Mouse (Mus musculus): Measurements from ENCODE around the gene Adgre1.
"Not testable (repeated sequence)": the region's sequence is repeated elsewhere in the genome, so short reads cannot be mapped to it uniquely, and the experiment has no call there.

Adgre1 gene

DNA sequence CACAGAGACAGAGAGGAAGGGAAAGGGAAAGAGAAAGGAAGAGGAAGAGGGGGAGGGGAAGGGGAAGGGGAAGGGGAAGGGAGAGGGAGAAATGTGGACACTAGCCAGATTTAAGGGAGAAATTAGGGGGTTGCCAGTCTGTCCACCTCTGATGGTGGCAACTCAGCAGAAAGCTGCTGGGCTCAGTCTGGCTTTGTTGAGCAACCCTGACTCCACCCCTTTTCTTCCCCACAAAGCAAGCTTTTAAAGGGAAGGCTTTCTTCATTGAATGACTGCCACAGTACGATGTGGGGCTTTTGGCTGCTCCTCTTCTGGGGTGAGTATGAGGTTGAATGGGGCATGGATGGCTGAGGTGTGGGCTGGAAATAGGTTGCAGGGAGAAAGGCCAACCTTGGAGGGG lies at the start of gene Adgre1:
Gene Adgre1 (plus strand): TSS at position 251 of the 400 bp plus-strand sequence.
- no peak for DNase-seq

DNA sequence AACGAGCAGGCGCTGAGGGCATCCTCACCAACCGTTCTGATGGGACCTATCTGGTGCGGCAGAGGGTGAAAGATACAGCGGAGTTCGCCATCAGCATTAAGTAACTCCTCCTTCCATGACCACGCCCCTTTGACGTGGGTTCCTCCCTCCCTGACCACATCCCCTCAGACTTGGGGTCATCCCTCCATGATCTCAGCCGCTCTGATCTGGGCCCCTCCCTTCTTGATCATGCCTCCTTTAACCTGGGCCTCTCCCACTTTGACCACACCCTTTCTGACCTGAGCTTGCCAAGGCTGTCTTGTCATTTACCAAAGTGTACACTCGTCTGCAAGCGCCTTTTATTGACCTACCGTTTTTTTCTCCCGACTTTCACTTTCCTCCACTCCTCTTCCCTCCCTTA lies 46.7 kb upstream of the Adgre1 start:
- peak; percentile 8 for DNase-seq

DNA sequence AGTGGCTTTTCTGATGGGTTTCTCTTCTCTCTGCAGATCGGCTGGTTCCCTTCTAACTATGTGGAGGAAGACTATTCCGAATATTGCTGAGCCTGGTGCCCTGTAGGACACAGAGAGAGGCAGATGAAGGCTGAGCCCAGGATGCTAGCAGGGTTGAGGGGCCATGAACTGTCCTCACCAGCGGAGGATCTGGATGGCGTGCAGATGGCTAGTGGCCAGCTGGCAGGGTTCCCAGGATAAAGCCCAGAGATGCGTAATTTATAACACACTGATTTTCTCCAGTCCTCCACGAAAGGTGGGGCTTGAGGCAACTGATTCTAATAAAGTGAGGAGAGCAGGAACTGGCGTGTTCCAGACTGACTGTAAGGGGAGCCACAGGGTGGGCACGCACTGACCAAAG lies 30.9 kb upstream of the Adgre1 start:
- peak; percentile 34 for DNase-seq

DNA sequence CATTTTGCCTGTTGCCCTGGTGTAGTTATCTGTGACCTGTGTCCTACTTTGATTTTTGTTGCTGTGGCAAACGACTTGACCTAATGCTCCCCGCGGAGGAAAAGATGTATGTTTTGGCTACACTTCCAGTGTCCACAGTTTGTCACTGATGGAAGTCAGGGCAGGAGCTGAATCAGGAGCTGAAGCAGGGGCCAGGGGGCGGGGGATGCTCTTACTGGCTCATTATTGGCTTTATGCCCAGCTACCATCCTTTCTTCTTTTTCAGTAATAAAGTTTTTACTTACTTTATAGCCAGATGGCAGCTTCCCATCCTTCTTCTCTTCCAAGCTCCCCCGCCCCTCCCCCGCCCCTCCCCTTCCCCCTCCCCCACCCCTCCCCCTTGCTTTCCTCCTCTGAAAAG lies 29.5 kb upstream of the Adgre1 start:
- DNase-seq, result no peak

DNA sequence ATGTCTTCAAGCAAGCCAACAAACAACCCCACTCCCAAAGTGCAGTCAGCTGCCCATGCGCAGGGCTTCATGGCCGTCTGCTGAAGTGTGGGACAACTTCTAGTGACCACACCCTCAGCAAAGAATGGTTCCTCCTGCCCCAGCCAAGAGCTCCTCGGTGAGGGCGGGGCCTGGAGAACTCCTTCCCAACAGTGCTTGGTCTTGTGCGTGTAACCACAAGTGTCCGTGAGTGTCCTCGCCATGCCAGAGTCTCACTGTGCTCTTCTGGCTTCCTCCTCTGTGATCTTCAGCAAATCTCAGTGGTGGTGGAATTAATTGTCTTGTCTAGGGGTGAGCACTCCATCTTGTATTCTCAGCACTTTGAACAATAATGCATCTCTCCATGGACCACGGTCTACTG lies 27.5 kb upstream of the Adgre1 start:
- no peak for DNase-seq

DNA sequence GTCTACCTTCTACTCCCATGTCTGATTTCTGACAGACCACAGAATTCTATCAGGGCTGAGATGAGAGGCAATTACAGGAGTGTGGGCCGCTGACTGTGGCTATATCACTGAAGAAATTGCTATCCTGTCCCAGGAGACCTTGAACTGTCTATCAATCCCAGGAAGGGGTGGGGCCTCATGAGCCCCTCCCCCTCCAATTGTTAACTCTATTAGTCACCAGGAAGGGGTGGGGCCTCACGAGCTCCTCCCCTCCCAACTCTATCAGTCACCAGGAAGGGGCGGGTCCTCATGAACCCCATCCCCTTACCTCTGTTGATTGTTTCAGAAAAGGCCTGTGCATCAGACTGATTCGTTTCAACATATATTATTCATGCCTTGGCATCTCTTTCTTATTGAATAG lies 26.2 kb upstream of the Adgre1 start:
- no peak for DNase-seq

DNA sequence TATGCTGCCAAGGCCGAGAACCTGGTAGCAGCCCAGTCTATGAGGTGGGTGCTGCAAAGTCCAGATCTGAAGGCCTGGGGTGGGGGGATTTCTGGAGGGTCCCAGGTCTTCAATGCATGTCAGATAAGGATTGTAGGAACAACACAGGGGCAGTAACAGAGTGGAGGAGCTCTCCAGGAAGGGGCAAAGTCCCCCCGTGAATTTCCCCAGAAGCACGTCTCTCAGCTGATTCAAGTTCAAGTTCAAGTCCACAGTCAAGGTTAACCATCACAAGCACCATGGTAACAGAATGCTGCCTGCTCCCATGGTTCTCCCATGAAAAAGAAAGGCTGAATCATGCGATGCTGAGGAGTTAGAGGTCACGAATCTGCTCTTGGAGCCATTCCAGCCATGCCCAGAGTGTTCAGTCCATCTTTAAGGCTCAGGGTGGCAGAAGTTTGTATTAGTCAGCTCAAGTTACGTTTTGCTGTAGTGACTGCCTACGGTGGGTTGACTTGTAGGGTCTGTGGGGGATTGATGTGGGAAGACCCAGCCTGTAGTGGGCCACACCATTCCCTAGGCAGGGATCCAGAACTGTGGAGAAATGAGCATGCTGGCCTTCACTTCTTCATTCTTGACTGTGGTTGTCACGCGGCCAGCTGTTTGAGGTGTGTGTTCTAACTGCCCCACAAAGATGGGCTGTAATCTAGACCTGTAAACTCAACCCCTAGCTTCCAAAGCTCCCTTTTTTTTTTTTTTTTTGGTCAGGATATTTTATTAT lies 24.3 kb upstream of the Adgre1 start:
- no peak for DNase-seq

DNA sequence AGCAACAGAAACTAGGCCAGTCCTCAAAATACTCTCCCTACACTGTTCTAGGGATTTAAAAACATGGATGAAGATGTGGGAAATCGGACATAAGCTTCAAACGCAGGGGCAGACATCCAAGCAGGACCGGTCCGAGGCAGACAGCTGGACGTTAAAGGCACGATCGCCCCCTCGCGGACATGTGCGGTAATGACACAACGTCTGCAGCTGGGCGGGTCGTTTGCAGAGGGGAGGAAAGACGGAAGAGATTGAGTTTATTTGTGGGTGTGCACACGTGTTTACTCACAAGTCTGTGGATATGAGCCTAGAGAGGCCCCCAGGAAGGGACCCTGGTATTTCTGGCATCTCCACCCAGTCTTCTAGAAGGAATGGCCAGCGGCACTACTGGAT lies 23.7 kb upstream of the Adgre1 start:
- peak; percentile 86 for DNase-seq

DNA sequence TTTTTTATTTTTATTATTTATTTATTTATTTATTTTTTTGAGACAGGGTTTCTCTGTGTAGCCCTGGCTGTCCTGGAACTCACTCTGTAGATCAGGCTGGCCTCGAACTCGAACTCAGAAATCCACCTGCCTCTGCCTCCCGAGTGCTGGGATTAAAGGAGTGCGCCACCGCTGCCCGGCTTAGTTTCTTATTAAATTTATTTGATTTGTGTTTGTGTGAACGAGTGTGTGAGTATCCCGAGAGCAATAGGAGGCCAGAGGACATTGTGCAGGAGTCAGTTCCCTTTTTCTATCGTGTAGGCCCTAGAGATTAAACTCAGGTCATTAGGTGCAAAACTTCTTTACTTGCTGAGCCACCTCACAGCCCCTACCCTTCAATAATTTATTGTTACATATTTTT lies 23.3 kb upstream of the Adgre1 start:
- DNase-seq, result not testable (repeated sequence)

DNA sequence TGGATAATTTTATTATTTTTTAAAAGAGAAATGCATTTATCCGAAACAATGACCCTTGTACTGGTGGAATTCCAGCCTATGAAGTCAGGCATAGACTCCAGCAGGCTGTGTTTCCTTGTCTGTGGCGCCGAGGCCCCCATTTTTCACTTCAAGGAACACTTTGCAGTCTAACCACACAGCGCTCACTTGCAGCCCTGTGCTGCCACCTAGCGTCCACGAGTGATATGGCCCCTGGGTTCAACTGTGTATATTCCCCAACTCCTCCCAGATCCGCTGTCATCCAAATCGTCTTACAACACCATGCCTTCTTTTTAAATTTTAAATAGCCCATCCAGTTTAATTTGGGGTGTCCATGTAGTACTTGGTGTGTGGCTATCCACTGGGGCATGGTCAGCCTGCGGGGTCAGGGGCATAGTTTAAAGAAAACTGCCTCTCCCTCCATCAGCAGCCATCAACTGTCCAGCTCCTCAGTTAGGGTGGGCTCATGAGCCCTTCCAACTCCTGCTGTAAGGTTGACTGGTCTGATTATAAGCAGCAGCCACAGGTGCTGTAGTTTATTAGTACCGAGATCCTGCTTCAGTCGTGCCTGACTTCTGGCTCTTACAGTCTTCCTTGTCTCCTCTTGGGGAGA lies 22.7 kb upstream of the Adgre1 start:
- peak; percentile 90 for DNase-seq

DNA sequence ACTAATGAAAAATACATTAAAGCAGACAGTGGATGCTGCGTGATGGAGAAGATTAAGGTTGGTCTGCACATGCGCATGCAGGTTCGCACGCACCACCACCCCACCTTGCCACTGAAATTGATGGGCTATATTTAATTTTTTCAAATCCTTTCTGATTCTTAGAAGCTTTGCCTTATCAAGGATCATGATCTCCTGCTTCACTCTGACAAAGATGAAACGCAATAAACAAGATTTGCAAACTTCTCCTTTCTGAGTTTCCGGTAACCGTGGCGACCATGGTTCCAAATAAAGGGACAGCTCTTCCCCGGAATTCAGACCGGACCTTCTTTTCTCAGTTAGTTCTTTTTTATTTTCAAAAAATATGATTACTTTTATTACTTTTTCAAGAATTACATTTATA lies 20.5 kb upstream of the Adgre1 start:
- no peak for DNase-seq

DNA sequence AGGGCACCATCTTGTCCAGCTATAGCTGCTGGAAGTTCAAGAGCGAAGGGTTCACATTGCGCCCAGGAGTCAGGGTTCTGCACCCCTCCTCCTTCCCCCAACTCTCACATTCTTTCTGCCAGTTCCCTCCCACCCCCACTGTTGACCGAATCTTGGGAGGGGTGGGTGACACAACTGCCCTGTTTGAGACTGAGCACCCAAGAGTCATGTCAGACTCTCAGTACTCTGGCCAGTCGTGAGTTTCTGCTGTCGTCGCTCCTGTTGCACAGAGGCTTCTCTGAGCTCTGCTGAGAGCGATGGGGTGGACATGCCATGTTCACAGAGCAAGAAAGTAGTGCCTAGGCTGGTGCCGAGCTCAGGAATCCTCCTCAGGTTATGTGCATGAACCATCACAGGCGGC lies 19.2 kb upstream of the Adgre1 start:
- DNase-seq, result no peak

DNA sequence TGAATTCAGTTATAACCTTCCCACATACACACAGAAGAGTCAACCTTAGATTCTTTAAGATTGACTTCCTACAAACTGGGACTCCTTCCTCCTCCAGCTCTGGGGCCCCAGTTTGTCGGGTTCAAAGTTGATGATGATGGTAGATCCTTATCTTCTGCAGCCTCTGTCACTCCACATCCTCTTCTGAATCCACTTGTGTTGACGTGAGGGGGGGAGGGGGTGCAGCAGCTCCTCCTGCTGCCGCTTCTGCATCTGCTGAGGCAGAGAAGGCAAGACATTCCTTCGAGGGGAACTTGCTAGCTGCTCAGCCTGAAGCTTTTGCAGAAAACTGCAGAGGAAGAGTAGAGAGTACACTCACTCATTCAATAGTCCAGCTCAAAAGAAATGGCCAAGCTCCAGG lies 16.9 kb upstream of the Adgre1 start:
- DNase-seq, result no peak

DNA sequence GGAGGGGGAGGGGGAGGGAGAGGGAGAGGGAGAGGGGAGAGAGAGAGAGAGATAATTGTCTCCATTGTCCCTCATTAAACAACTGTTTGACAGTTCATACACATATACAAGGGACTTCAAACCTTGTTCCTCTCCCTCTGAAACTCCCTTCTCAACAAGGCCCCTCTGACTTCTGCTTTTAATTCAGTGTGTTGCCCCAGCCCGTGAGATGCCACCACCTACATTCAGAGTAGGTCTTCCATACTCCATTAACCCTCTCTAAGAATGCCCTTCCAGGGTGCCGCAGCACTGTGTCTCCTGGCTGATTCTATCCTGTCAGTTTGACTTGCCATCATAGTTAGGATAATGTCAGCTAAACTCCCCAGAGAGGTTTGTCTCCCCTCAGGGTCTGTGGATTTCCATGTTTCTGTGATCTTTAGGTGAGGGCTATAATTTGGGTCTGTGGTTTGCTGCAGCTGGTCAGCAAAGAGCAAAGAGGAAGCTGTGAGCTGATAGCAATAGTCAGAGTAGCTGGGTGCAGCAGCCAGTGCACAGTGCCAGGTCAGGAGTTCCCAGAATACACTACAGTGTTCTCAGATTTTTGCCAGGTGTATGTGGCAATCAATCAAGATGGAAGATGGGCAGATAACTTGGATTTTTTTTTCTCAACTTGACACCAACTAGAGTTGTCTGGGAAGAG lies 14.3 kb upstream of the Adgre1 start:
- no peak for DNase-seq

DNA sequence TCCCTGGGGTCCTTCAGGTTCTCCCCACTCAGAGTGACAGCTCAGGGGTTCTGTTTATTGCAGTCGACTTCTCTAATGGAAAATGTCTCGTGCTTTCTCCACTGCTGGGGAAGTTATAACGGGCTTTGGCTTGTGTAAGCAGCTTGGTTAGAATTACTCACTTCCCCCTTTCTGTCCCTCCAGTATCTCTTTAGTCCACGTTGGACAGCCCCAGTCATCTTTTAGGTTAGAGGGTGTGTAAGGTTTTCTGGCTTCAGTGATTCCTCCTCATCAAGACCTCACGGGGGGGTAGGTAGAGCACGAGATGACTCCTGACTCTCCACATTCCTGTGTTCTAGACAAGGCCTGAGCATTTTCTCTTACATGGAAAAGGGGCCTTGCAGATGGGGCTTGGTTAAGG lies 11.5 kb upstream of the Adgre1 start:
- no peak for DNase-seq

DNA sequence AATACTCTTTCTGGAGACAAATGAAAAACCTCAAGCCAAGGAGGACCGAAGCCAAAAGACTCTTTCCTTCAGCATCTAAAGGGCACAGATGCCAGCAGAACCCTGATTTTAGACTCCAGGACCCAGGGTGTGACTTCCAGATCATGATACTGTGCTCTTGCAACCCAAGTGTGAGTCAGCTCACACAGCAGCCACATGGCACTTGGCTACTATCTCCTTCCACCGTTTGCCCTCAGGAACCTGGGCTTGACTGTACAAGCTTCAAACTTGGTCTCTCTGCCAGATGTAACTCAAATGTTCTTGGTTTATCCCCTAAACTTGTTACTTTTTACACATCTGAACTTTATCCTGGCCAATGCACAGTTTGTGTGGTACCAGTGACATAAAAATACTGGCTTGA lies 10.7 kb upstream of the Adgre1 start:
- no peak for DNase-seq

DNA sequence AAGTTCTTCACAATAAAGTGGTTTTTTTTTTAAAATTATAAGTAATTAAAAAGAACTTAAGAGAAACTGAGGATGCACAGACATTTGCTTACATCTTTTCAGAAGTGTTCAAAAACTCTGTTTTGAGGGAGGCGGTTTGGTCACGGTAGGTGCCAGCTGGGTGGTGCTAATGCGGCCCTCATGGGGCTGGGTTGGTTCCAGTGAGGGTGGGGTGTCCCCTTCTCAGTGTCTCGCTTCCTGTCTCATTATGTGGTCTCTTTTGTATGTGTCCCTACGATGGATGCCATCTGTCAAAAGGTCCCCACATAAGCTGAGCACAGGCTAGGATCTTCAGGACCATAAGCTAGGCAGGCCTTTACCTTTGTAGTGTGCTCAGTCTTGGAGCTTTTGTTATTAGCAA lies 9.4 kb upstream of the Adgre1 start:
- DNase-seq, result no peak

DNA sequence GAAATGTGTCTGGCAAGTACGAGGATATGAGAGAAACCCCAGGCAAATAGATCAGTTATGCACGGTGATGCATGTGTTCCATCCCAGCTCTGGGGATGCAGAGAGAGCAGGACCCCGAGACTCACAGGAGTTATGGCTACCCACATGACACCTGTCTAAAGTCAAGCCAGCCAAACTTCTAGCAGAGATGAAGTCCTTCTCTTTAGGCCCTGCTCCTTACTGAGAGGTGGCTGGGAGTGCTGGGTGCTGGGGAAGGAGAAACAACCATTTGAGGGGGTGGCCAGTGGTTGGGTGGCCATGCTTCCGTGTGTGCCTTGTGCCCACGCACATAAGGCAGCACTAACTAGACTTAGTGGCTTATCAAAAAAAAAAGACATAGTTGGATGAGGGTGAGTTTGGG lies 8.3 kb upstream of the Adgre1 start:
- DNase-seq, result no peak

DNA sequence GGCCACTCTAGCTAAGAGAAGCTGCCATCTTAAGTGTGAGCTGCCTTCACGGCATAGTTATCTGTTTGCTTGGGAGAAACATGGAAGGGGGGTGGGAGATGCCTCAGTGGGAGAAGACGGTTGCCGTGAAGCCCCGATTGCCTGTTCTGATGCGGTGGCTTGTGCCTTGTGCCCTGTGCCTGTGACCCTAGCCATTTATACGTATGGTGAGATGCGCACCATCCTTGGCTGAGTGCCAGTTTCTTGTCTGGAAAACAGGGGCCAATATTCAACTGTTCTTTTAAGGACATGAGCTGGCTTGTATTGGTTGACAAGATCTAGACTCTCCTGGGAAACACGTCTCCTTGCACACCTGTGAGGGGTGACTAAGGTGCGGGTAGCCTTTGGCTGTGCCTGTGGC lies 7.4 kb upstream of the Adgre1 start:
- DNase-seq, result no peak

DNA sequence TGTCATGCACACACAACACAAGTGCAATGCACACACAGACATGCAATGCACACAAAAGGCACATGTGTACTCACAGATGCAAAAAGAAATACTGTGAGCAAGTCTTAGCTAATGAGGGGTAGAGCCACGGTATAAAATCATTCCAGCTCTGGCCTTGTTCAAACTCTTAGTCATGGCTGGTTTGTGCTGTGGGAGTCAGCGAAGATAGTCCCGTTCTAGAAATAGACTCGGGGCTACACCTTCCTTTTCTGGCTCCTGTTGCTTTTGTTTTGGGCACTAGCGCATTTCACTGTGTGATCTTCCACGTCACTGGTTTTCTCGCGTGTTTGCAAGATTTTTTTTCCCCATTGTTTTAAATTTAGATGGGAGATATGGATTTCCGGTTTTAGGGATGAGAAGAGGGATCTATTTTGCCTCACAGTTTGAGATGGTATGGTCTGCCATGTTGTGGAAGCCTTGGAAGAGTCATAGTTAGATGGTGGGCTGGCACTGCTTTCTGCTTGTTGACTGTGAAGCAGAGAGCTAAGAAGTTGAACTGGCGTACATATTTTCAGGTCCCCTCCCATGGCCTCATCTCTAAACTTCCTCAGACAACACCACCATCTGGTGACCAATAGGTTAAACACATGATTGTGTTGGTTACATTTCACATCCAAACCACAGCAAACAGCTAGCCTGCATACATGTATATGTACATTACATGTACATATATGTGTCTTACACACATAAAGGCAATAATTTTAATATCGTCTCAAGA lies 1.2 kb downstream of the Adgre1 start:
- DNase-seq, result no peak

All from retina, postnatal 1 day (tissue).